Mouse (Mus musculus): ENCODE measurements around the gene Tmem63b. TPM values are rescaled to one million over a fixed set of nuclear protein-coding genes. Genes with fewer than 3 reads are reported as not detected.
A peak's percentile ranks its signal among the peaks of the same experiment; 100 is the strongest.
"Not testable (repeated sequence)": the region's sequence is repeated elsewhere in the genome, so short reads cannot be mapped to it uniquely, and the experiment has no call there.

Tmem63b gene
- total RNA-seq, 2 experiments from 2014 or later = 3.3 to 3.6 TPM

GRCm38 (mm10) chr17:45628160-45628559 lies 58.5 kb downstream of the Tmem63b start:
- ATAC-seq (ENCODE audit: poor library complexity, severe bottlenecking) = no peak

GRCm38 (mm10) chr17:45626577-45627134 lies 60.0 kb downstream of the Tmem63b start:
- ATAC-seq (ENCODE audit: poor library complexity, severe bottlenecking) = peak; percentile 92

- not testable (repeated sequence) for ATAC-seq (ENCODE audit: poor library complexity, severe bottlenecking)
These were observed 63.3 kb downstream of the Tmem63b start for GRCm38 (mm10) chr17:45623425-45623824.

- peak; percentile 83 for ATAC-seq (ENCODE audit: poor library complexity, severe bottlenecking)
These were observed 67.1 kb downstream of the Tmem63b start for GRCm38 (mm10) chr17:45619386-45620256.

- ATAC-seq (ENCODE audit: poor library complexity, severe bottlenecking) = peak; percentile 78
These were observed 67.7 kb downstream of the Tmem63b start for GRCm38 (mm10) chr17:45618941-45619385.

- ATAC-seq (ENCODE audit: poor library complexity, severe bottlenecking) = no peak
These were observed 69.0 kb downstream of the Tmem63b start for GRCm38 (mm10) chr17:45617655-45618054.

- ATAC-seq (ENCODE audit: poor library complexity, severe bottlenecking) = no peak
These were observed 70.0 kb downstream of the Tmem63b start for GRCm38 (mm10) chr17:45616679-45617078.

GRCm38 (mm10) chr17:45616046-45616650 lies 70.6 kb downstream of the Tmem63b start:
- no peak for ATAC-seq (ENCODE audit: poor library complexity, severe bottlenecking)

GRCm38 (mm10) chr17:45612921-45613320 lies 73.8 kb downstream of the Tmem63b start:
- ATAC-seq (ENCODE audit: poor library complexity, severe bottlenecking) = peak; percentile 95

GRCm38 (mm10) chr17:45612008-45612407 lies 74.7 kb downstream of the Tmem63b start:
- ATAC-seq (ENCODE audit: poor library complexity, severe bottlenecking) = no peak

Other genes with a start within 250 kb of the Tmem63b start
- not detected in 2 replicates for gene Spats1, start 211.5 kb downstream of the Tmem63b start, total RNA-seq (2015)
- gene Spats1, start 211.5 kb downstream of the Tmem63b start, total RNA-seq (2017) = not detected in 2 replicates
- gene Aars2, start 180.1 kb downstream of the Tmem63b start, total RNA-seq (2015) = 2.3 and 4.0 TPM in 2 replicates
- gene Aars2, start 180.1 kb downstream of the Tmem63b start, total RNA-seq (2017) = 4.6 and 5.2 TPM in 2 replicates
- gene Tcte1, start 163.5 kb downstream of the Tmem63b start, total RNA-seq (2015) = not detected in 2 replicates
- not detected in 2 replicates for gene Tcte1, start 163.5 kb downstream of the Tmem63b start, total RNA-seq (2017)
- not detected in 2 replicates for gene Tmem151b, start 137.2 kb downstream of the Tmem63b start, total RNA-seq (2015)
- gene Tmem151b, start 137.2 kb downstream of the Tmem63b start, total RNA-seq (2017) = not detected in 2 replicates
- 10.4 and 11.1 TPM in 2 replicates for gene Nfkbie, start 131.2 kb downstream of the Tmem63b start, total RNA-seq (2015)
- gene Nfkbie, start 131.2 kb downstream of the Tmem63b start, total RNA-seq (2017) = 13.4 and 14.0 TPM in 2 replicates
- gene Slc35b2, start 123.0 kb downstream of the Tmem63b start, total RNA-seq (2015) = 33.7 and 44.9 TPM in 2 replicates
- 48.2 and 52.2 TPM in 2 replicates for gene Slc35b2, start 123.0 kb downstream of the Tmem63b start, total RNA-seq (2017)
- 448 and 487 TPM in 2 replicates for gene Hsp90ab1, start 113.6 kb downstream of the Tmem63b start, total RNA-seq (2015)
- 829 and 973 TPM in 2 replicates for gene Hsp90ab1, start 113.6 kb downstream of the Tmem63b start, total RNA-seq (2017)
- gene Slc29a1, start 87.3 kb downstream of the Tmem63b start, total RNA-seq (2015) = 23.8 and 31.2 TPM in 2 replicates
- gene Slc29a1, start 87.3 kb downstream of the Tmem63b start, total RNA-seq (2017) = 22.9 and 32.6 TPM in 2 replicates
- not detected in 2 replicates for gene Mymx, start 84.8 kb downstream of the Tmem63b start, total RNA-seq (2015)
- not detected in 2 replicates for gene Mymx, start 84.8 kb downstream of the Tmem63b start, total RNA-seq (2017)
- gene Capn11, start 27.6 kb downstream of the Tmem63b start, total RNA-seq (2015) = 0.67 TPM in 1 of 2 replicates, not detected in the other
- not detected in 2 replicates for gene Capn11, start 27.6 kb downstream of the Tmem63b start, total RNA-seq (2017)
- gene Mrpl14, start 583 bp downstream of the Tmem63b start, total RNA-seq (2015) = 30.3 and 34.7 TPM in 2 replicates
- 12.7 and 14.7 TPM in 2 replicates for gene Mrpl14, start 583 bp downstream of the Tmem63b start, total RNA-seq (2017)
- not detected in 2 replicates for gene 1600014C23Rik, start 46.9 kb upstream of the Tmem63b start, total RNA-seq (2015)
- not detected in 2 replicates for gene 1600014C23Rik, start 46.9 kb upstream of the Tmem63b start, total RNA-seq (2017)

Measured in megakaryocyte, adult 5-6 weeks (primary cell).